Mouse (Mus musculus): ENCODE data around the gene Hspg2.

- TF ChIP-seq MAZ (IDR thresholded peaks at IDR 0.05; ENCODE audit: low read depth, low read length) (no peak), MYC (IDR thresholded peaks at IDR 0.05; ENCODE audit: low read depth, low read length) (no peak), CTCF (conservative IDR thresholded peaks at IDR 0.05 in 1 of 2, IDR thresholded peaks at IDR 0.05 in 1 of 2; ENCODE audit: low read depth in 2 of 2, low read length in 2 of 2) (no peak), POLR2A (IDR thresholded peaks at IDR 0.05; ENCODE audit: low read depth, low read length) (no peak), MXI1 (IDR thresholded peaks at IDR 0.05; ENCODE audit: low read depth, low read length) (no peak), RAD21 (IDR thresholded peaks at IDR 0.05; ENCODE audit: low read depth, low read length) (no peak), EP300 (IDR thresholded peaks at IDR 0.05; ENCODE audit: low read length) (no peak), SMC3 (IDR thresholded peaks at IDR 0.05; ENCODE audit: low read depth, low read length) (no peak)
Measured at GRCm38 (mm10) chr4:137597098-137597630, 128.6 kb downstream of the Hspg2 start.

All from CH12.LX (cell line).